Mouse (Mus musculus) urinary bladder, postnatal 36 days (tissue): ENCODE measurements around the gene Uhmk1.
A peak's percentile ranks its signal among the peaks of the same experiment; 100 is the strongest.
"Not testable (repeated sequence)": the region's sequence is repeated elsewhere in the genome, so short reads cannot be mapped to it uniquely, and the experiment has no call there.

ENCODE experiments used
- DNase-seq, 2 experiments: peaks; one replicate each; pipeline ENCODE4 v3.0.0; 2022; ENCODE audit warnings: low spot score in 2 of 2, mixed read lengths in 1 of 2

Gene Uhmk1

GRCm38 (mm10) chr1:170214757-170215522 is at the start of gene Uhmk1:
Uhmk1 (minus strand) TSS chr1:170215397.
- peak; percentile 80 to 91 for DNase-seq

GRCm38 (mm10) chr1:170255560-170255910 is 40.3 kb upstream of the Uhmk1 start:
- DNase-seq, result peak; percentile 75 to 86

- DNase-seq, result peak in 1 of 2 experiments; percentile 2
These were observed 39.8 kb upstream of the Uhmk1 start for GRCm38 (mm10) chr1:170254893-170255559.

- no peak for DNase-seq
These were observed 29.8 kb upstream of the Uhmk1 start for GRCm38 (mm10) chr1:170245016-170245415.

GRCm38 (mm10) chr1:170232688-170233087 is 17.5 kb upstream of the Uhmk1 start, which contains the start of gene Sh2d1b2:
Sh2d1b2 (plus strand) TSS chr1:170232749.
- not testable (repeated sequence) for DNase-seq

- DNase-seq, result no peak
These were observed 8.1 kb upstream of the Uhmk1 start for GRCm38 (mm10) chr1:170223276-170223675.

GRCm38 (mm10) chr1:170220351-170220750 is 5.2 kb upstream of the Uhmk1 start:
- no peak for DNase-seq

- DNase-seq, result no peak
These were observed 3.1 kb upstream of the Uhmk1 start for GRCm38 (mm10) chr1:170218091-170218884.

- no peak for DNase-seq
These were observed 393 bp upstream of the Uhmk1 start for GRCm38 (mm10) chr1:170215590-170215989.

GRCm38 (mm10) chr1:170214383-170214756 is 827 bp downstream of the Uhmk1 start:
- DNase-seq, result no peak

- DNase-seq, result no peak
These were observed 1.9 kb downstream of the Uhmk1 start for GRCm38 (mm10) chr1:170213181-170213879.

- no peak for DNase-seq
These were observed 8.8 kb downstream of the Uhmk1 start for GRCm38 (mm10) chr1:170206395-170206794.

GRCm38 (mm10) chr1:170200379-170200778 is 14.8 kb downstream of the Uhmk1 start:
- peak in 1 of 2 experiments; percentile 21 for DNase-seq

- DNase-seq, result no peak
These were observed 19.0 kb downstream of the Uhmk1 start for GRCm38 (mm10) chr1:170196211-170196610.

GRCm38 (mm10) chr1:170191925-170192324 is 23.3 kb downstream of the Uhmk1 start:
- DNase-seq, result no peak

GRCm38 (mm10) chr1:170190225-170190624 is 25.0 kb downstream of the Uhmk1 start:
- DNase-seq, result no peak

GRCm38 (mm10) chr1:170188601-170189000 is 26.6 kb downstream of the Uhmk1 start:
- DNase-seq, result peak; percentile 42 to 74

GRCm38 (mm10) chr1:170186531-170186930 is 28.7 kb downstream of the Uhmk1 start:
- DNase-seq, result no peak

- DNase-seq, result no peak
These were observed 30.1 kb downstream of the Uhmk1 start for GRCm38 (mm10) chr1:170185137-170185536.

GRCm38 (mm10) chr1:170182706-170183105 is 32.5 kb downstream of the Uhmk1 start:
- DNase-seq, result peak; percentile 12 to 49

- no peak for DNase-seq
These were observed 38.4 kb downstream of the Uhmk1 start for GRCm38 (mm10) chr1:170176661-170177239.
